Mouse (Mus musculus) megakaryocyte, embryonic 14.5 days (primary cell): ENCODE results near the gene Arhgap23.

Source experiments
- FLI1 ChIP-seq: IDR thresholded peaks from 2 replicates; pipeline ENCODE4 v1.6.1; 2012; ENCODE audit warnings: low read length, inconsistent platforms, mixed read lengths
- GATA1 ChIP-seq: IDR thresholded peaks from 3 replicates; pipeline ENCODE4 v1.6.1; 2012; ENCODE audit warnings: mixed read lengths, low read length, inconsistent platforms, borderline replicate concordance

DNA sequence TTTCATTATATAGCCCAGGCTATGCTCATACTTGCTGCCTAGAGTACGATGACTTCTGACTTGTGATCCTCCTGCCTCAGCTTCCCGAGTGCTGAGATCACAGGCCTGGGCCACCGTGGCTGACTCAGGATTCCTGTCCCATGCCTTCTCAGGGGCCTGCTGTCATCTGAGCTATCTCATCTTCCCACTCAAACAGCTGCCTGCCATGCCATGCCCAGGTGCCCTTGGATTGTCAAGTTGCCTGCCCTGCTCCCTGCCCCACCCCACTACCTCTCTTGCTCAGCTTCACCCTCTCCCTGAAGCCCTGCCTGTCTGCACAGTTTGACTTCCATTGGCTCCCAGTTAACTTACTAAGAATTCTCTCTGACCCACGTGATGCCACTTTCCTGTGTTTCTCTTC is 4.4 kb upstream of the Arhgap23 start:
- TF ChIP-seq GATA1: no peak
- TF ChIP-seq FLI1: no peak
